Mouse (Mus musculus) embryo, embryonic 11.5 days (tissue): ENCODE results near the gene Hs3st3b1.
A peak's percentile ranks its signal among the peaks of the same experiment; 100 is the strongest.

ENCODE experiments used
- DNase-seq: peaks from one replicate; pipeline ENCODE4 v3.0.0-alpha.2; 2012; ENCODE audit warnings: low read depth, low spot score

The Hs3st3b1 gene

DNA sequence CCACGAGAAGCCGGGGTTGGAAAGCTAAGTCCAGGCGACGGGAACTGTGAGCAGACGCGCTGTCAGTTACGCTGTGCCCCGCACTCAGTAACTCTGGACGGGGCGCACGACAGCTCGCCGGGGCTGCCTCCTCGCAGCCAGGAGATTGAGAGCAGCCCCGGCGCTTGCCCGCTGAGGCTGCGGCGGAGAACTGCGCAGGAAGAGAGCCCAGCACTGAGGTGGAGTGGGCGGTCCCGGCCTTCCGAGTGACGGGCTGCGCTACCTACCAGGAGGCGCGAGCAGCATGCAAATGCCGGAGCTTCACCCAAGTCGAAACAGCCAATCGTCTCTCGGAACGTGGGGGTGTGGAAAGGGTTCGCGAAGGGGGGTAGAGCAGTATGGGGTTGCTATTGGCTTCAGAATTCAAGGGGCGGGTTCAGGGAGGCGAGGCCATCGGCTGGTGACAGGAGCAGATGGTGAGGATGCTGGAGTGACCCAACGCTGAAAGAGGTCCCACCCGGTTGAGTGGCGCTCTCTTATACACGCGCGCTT is at the start of gene Hs3st3b1:
Gene Hs3st3b1, minus strand, starts transcription at position 200 of the 531 bp plus-strand sequence.
- DNase-seq, result peak; percentile 94

DNA sequence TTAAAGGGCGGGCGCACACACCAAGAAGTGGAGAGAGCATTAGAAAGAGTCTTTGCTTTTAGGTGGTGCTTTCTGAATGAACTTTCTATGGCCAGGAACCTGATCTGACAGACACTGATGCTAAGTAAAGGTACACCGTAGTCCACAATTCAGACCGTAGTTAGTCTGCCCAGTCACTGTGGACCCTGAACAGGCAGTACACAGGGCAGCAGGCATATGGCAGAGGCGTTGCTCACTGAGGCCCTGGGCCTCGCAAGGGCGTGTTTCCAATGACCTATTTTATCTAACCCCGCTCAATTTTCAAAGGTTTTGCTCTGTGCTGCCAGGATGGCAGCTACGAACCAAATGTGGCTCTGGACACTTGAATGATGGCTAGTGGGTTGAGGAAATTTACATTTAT is 49.4 kb upstream of the Hs3st3b1 start:
- no peak for DNase-seq

DNA sequence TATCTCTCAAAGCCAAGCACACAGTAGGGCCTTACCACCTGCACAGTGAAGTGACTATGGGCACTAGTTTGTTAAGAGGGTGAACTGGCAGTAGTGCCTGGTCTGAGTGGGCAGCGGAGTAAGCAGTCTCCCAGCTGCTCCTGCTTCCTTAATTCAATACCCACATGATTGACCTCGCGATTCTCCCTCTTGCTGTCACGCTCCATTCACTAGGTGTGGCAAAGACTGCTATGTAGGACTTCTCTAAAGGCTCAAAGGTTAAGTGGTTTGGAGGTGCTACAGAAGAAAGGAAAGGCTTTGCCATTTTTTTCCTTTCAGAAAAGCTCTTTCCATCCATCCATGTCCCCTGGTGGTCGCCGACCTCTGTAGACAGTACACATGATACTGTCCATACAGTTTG is 48.7 kb upstream of the Hs3st3b1 start:
- DNase-seq, result no peak

DNA sequence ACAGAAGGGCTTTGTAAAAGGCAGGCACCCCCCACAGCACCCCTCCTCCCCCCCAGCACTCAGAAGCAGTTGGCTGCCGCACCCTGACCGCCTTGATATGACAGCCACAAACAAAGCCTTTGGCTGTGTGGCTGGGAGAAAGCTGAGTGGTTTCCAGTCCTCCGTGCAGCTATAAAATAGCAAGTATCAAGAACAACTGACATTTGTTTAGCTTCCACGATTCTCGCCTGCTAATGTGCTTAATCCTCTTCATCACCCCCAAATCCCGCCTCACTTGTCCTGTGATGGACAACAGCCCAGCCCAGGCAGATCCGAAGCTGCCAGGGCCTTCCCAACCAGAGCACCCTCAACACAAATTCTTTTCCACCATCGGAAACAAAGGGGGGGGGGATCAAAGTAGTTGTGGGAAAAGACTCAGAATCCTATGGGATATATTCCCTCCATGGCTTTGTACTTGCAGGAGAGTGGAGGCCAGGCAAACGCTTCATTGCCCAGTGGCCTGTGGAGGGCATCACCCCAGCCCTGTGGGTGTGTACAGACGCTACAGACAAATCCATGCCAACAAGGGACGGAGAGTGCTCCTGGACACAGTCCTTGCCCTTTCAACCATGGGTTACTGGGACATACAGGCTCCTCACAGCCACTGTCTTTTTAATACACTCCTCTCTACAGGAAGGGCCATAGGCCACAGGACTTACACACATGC is 47.3 kb upstream of the Hs3st3b1 start:
- DNase-seq, result no peak

DNA sequence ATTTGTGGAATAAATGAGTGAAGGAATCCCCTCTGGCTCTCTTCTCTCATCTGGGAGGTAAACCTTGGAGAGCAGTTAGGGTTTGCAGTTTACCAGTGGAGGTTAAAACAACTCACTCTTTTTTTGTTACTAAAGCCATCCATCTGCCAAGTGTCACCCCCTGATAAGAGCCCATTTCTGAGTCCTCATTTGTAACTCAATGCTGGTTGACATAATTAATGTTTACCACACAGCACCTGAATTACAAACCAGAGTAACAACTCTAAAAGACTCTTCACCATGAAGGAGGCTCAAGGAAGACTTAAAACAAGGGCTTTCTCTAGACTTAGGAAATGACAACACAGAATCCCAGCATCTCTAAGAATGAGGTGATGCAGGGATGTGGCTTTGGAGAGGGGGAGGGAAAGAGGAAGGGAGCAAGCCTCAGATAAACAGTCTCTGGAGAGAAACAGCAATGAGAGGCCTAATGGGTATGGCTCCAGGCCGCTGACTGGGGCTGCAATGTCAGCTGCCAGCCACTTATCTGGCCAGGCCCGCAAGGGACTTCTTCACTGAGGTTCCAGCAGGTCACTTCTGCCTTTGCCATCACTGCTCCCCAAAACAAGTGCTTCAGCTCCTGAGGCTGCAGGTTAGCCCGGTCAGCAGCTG is 46.4 kb upstream of the Hs3st3b1 start:
- DNase-seq, result no peak

DNA sequence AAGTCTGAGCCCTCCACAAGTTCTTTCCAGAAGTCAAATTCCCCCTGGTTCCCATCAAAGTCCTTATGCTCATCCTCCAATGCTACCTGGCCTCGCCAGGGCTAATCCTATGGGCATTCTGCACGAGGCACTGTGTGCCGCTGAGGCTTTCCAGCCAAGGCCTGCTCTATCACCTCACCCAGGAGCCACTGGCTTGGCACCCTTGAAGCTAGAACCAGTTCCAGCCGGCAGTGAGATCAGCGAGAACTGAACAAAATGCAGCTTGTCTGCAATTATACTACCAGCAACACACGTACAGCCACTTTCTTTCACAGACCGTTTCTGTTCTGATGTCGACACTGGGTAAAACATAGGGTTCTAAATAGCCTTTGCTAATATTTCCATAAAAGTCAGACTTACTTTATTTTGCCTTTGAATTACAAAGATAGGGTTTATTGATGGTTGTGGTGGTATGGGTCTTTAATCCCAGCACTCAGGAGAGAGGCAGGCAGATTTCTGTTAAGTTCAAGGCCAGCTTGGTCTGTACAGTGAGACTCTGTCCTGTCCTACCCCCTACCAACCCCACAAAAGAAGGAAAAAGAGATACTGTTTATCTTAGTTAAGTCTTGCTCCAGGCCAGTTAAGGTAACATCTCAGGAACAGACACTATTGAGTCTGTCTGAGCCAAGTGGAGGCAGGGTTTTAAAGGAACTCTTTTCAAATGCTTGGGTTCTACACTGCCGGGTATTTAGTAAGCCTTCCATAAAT is 45.7 kb upstream of the Hs3st3b1 start:
- no peak for DNase-seq

DNA sequence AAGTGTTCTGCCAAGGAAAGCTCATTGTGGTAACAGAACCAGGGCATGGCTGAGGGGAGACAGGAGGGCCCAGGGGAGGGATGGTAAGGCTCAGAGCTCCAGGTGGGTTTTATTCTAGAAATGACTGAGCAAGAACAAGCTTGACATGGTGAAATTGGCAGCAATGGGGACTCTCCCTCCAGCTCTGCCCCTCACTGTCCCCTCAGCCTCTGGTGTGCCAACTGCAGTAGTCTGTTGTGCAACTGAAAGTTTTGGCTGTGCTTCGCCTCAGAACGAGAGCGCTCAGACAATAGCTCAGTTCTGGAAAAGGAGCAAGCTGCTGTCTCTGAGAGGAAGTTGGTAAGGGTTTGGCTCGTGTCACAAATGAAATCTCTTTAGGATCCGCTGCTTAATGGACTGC is 43.3 kb upstream of the Hs3st3b1 start:
- DNase-seq, result no peak

DNA sequence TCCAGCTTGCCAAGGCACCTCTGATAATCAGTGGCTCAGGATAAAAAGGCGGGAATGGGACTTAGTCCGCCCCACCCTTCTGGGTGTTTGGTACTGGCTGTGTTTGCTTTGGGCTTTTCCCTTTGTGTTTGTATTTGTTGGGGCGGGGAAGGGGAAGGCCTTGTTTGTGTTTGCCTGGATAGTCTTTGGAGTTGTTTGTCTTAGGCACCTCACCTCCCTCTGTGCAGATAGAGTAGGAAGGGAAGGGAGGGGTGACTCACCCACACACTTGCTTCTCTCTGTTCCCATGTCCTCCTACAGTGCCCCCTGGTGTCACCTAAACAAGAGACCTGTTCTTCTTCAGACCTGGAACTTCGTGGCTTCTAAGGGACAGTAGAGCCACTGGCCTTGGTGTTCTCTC is 35.1 kb upstream of the Hs3st3b1 start:
- no peak for DNase-seq

DNA sequence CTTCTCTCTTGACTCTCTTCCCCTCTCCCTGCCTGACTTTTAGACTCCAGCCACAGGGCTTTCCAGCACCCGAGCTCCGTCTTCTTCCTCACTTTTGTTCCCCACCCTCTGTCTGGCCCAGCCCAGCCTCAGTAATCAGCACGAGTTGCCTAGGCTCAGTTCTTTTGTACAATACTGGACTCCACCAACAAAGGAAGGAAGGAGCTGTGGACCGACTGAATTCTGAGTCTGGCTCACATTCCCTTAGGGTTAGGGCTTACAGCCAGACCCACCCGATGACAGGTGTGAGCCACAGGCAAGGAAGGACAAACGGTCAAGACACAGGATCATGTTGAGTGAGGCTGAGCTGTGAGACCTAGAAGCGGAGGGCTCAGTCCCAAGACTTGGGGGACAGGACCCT is 34.7 kb upstream of the Hs3st3b1 start:
- no peak for DNase-seq

DNA sequence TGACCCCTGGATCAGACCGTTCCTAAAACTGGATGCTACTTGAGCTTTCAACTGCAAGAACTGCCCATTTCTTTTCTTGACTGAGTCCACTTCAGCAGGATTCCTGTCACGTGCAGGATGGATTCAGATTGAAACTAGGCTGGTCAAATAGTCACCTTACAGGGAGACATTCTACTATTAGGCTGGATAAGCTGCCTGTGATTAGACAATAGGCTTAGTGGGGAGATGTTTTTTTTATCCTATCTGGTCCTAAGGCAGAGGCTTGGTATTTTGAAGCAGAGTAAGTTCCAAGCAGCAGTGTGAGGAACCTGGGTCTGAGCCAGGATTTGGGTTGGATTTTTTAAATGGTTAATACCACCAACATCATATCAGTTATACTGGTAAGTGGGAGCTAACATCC is 31.8 kb upstream of the Hs3st3b1 start:
- no peak for DNase-seq

DNA sequence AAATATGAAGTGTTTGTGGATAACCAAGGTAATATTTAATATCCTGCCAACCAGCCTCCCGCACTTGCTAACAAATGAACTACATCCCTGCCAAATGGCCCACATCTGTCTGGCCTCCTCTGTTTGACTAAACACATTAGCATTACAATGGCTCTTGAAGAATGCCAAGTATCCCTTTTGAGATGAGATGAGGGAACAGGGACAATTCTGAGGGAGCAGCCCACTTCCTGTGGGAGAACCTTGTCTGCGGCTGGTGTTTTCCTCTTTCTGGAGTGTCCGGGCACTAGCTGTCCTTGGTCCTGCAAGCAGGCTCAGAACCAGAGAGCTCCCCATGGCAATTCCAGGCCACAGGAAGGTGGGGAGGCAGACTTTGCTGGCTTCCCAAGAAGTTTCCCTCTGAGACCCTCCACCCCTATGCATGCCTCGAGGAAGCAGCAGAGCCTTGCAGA is 30.7 kb upstream of the Hs3st3b1 start:
- DNase-seq, result no peak

DNA sequence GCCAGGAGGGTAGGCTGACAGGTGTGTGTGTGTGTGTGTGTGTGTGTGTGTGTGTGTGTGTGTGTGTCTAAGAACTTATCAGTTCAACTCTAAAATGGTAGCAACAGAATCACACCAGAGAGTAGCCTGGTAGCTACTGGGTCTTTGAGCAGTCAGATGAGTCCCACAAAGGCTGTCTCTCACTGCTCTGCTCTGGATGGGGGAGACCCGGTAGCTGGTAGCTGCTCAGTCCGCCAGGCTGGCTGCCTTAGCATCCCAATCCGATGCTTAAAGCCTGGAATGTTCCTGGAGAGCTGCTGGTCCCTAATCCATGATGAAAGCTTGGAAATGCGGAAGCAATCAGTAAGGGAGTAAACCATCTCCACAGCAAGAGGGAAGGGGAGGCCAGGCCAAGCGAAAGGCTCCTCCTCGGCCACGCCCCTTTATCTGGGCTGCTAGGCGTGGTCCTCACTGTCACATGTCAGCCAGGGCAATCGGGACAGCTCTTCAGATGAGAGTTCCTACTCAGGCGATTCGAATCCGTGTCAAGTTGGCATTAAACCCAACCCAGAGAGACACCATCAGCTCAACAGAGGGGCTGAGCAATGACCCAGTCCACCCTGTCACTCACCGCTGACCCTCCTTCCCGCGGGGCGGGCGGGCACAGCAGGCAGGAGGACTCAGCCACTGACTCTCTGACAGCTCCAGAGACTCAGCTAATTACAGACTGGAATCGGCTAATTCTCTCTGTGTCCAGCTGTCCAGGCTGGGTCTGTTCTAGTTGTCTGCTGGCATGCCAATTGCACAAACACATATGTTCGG is 29.9 kb upstream of the Hs3st3b1 start:
- DNase-seq, result peak; percentile 29

DNA sequence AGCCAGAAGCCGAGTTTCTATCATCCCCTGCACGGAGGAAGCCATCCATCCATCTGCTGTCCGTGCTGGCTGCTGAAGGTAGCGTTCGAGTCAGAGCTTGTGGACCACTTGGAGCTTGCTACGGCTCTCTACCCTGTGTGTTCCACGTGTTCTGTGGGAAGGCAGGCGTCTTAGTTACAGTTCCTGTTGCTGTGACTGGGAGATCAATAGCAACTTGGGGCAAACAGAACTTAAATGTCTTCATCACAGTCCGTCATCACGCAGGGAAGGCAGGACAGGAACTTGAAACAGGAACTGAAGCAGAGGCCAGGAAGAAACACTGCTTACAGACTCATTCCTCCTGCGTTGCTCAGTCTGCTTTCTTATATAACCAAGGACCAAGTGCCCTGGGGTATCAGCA is 26.3 kb upstream of the Hs3st3b1 start:
- DNase-seq, result no peak

DNA sequence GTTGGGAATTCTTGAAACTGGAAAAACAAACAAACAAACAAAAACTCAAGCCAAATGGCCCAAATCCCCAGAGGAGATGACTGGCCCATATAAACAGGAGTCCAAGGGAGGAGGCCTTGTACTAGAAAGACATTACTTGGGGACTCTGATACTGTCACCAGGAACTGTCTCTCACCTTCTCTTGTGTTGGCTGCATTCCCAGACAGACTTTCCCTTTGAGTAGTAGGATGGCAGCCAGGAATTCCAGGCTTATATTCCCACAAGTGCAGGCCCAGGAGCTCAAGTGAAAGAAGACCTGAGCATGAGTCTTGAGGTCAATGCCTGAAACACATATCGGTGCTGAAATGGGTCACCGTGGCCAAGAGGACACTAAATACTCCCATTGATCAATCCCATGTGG is 24.9 kb upstream of the Hs3st3b1 start:
- DNase-seq, result no peak

DNA sequence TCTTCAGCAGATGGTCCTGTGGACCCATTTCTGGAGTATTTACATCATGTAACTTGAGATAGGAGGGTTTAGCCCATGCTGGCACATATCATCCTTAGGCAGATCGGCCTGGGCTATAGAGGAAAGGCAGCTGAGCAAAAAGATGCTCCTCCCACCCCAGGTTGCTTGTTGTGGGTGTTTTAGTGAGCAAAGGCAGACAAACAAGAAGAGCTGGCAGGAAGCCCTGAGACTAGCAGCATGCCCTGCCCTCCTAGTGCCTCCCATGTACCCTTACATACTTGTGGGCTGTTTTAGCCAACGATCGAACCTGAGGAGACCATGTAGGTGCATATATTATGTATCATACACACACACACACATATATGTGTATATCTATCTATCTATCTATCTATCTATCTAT is 21.9 kb upstream of the Hs3st3b1 start:
- DNase-seq, result no peak

DNA sequence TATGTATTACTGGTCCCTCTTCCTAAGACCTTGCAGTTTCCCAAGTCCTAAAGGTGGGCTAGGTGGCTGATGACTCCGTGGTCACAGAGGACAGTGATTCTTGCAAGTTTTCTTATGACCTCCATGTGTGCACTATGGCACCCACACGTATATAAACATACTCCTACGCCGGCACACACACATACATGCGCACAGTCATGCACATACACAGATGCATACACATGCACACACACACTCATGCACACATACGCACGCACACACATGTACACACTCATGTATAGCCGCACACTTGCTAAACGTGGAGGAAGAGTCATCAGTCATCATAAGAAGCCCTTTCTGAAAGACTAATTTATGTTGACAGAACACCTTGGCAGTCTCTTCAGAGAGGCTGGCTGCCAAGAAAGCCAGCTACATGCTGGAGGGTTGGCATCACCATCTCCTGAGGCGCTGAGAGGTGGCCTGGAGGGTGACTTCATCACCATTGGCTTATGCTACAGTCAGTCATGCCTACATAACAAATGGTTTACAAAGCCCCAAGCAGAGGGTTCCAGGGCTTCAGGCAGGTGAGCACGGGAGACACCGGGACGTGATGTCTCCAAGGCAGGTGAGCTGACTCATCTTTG is 21.3 kb upstream of the Hs3st3b1 start:
- no peak for DNase-seq

DNA sequence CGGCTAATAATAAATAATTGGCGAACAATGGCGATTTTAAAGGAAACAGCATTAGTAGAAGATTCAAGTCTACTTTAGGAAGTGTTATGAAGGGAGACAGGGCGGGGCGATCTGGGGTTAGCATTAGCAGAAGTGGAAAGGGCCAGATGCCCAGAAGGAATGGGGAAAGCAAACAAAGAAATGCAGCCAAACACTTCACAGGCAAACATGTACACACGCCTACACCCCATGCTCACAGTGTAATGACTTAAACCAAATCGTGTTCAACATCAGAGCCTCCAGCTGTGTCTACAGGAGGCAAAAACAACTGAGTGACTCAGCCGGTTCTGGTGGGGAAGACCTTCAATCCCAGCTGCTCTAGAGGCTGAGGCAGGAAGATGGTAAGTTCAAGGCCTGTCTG is 20.1 kb upstream of the Hs3st3b1 start:
- no peak for DNase-seq

DNA sequence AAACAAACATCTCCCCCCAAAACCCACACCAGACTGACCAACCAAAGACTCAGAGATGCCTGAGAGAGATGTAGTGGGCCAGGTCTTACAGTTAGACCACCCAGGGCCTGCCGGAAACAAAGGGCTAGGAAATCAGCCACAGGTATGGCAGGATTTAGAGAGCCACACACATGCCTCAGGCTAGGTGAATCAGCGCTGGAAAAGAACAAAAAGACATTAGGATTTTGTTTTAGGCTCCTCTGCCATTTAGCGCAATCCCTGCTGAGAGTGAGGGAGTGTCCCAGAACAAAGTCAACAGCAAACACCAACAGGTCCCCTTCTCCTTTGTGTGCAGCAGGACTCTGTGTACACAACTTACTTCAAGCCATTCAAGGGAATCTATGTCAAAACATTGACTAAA is 14.6 kb upstream of the Hs3st3b1 start:
- no peak for DNase-seq

DNA sequence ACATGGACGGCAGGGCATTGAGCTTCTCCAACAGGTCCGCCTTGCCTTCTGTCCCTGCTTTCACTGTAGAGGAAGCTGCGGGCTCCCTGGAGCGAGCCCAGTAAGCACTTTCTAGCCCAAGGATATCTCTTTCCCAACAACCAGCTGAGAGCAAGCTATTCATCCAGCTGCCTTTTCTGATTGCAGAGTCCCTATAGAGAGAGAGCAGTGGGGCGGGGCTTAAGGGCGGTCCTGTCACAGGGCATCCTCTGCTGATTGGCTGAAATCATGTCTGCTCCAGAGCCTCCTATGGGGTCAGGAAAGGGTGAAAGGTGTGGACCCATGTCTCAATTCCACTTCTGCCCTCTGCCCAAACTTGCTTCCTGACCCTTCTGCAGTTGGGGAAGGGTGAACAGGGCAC is 4.8 kb upstream of the Hs3st3b1 start:
- DNase-seq, result no peak

DNA sequence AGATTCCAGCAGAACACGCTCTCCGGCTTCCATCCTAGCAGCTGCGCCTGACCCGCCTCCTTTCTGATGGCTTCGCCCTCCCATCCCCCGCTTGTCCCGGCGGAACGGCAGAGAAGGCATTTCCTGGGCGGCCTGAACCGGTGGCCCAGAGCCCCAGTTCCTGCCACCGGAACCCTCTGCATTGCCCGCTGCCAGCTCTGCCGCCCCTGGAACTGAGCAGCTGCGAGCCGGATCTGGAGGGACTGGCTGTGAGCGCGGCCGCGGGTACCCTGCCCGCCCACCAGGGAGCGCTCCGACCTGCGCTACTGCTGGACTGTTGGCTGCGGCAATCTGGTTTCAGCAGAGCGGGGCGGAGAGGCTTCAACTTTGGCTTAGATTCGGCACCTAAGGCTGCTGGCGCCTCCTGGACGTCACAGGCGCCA is 3.1 kb upstream of the Hs3st3b1 start:
- no peak for DNase-seq

DNA sequence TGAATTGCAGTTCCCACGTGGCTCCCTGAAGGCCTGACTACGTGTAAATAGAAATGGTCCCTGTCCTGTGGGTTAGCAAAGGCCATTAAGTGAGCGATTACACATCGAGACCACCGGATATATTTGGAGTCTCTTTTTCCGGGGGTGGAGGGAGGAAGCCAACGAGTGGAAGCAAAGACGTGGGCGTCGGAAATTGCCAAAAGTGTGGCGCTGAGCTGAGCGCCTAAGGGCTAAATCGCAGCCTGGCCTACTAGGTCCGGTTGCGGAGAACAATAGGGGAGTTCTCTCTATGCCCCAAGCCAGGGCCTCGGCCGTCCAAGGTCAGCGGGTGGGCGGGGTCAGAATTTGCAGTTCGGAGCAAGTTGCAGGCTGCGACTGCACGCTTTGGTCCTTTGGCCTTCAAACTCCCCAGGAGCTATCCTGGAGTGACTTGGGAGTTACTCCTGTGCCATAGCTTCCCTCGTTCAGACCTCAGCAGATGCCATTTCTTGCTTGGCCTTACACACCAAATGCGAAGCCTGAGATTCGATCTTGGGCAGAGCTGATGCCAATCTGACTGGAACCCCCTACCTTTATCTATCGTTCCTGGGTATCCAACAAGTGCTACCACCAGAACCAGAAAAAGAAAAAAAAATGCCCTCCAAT is 2.3 kb upstream of the Hs3st3b1 start:
- DNase-seq, result no peak
